Mouse (Mus musculus) spleen, adult 10 weeks (tissue): ENCODE data around the gene Med22. TPM values are rescaled to one million over a fixed set of nuclear protein-coding genes. Genes with fewer than 3 reads are reported as not detected.

Source experiments
- polyA plus RNA-seq: library from polyadenylated mRNA; stranded (reverse); fragments of 350-450 nt; fragmentation: Illumina TruSeq; extraction: RNeasy Lipid Tissue Mini Kit (QIAGEN cat#74804); gene quantifications from one replicate; pipeline ENCODE4 v1.2.3, GENCODE M21; 2015; ENCODE audit warnings: low replicate concordance; ENCODE audit not compliant: insufficient read depth

Med22 gene
- polyA plus RNA-seq: 19.2 TPM

DNA sequence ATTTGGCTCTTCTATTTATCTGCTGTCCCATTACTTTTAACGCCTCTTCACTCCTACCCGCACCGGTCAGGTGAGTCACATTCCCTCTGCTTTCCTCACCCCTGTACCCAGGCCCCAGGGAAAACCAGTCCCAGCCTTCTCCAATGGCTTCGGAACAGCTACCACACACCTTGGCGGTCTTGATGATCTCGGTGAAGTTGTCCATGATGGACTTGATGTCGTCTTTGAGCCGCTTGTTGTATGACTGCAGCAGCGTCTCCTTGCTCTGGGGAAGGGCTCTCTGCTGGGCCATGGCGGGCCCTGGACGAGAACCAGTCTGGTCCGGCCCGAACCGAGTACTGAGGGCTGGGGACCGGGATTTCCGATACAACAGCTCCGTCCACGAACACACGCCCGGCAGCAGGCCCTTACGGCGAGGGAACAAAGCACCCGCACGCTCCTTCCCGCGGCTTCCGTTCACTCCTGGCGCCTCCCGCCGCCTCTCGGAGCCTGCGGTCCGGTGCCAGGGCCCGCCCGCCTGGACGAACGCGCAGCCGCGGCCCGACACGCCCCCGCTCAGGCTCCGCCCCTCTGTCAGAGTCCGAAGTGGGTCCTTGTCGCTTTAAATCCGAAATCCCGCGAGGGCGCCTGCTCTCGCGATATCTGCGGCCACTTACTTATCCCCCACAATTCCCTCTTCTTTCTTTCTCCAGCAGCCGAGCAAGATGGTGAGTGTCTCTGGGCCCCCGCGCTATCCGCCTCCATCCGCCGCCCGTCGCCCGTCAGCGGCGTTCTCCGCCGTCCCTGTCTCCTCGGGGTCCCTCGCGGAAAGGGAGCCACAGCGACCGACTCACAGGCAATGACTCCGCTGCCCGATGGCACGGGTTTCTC, at the start of gene Med22, which contains the start of gene Rpl7a:
Gene Med22 (minus strand): TSS at position 554 of the 870 bp plus-strand sequence.
Gene Rpl7a (plus strand): TSS at position 641 of the 870 bp plus-strand sequence.

DNA sequence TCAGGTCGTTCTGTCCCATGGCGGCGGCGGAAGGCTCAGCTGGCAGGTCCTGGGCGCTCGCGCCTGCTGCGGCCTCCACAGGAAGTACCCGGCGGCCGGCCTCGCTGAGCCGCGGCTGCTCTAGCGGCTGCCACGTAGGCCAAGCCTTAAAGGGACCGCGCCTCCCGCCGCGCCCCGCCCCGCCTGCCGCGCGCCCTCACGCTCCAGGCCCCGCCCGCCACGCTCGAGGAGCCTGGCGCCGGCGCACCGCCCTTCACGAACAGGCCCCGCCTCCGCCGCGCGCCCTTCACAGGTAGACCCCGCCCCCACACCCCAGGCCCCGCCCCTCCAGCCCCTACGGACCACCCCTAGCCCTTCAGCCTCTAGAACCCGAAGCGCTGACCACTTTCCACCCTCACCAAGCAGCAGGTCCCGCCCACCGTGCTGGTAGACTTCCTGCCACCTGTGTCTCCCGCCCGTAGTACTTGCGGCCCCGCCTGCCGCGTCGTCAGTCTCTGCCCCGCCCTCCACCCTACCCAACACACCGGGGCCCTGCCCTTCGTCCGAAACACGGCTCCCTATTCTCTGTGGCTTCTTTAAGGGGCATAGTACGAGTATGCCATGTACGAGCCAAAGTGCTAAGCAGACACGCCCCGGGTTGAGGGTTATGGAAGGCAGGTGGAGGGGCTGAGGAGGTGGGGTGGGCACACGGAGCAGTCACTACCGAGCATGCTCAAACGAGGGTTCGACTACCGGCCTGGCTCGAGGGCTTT, 23.0 kb upstream of the Med22 start, which contains the start of the genes Surf4 and Stkld1:
Gene Surf4 (minus strand): TSS at position 625 of the 752 bp plus-strand sequence.
Gene Stkld1 (plus strand): TSS at position 744 of the 752 bp plus-strand sequence.

DNA sequence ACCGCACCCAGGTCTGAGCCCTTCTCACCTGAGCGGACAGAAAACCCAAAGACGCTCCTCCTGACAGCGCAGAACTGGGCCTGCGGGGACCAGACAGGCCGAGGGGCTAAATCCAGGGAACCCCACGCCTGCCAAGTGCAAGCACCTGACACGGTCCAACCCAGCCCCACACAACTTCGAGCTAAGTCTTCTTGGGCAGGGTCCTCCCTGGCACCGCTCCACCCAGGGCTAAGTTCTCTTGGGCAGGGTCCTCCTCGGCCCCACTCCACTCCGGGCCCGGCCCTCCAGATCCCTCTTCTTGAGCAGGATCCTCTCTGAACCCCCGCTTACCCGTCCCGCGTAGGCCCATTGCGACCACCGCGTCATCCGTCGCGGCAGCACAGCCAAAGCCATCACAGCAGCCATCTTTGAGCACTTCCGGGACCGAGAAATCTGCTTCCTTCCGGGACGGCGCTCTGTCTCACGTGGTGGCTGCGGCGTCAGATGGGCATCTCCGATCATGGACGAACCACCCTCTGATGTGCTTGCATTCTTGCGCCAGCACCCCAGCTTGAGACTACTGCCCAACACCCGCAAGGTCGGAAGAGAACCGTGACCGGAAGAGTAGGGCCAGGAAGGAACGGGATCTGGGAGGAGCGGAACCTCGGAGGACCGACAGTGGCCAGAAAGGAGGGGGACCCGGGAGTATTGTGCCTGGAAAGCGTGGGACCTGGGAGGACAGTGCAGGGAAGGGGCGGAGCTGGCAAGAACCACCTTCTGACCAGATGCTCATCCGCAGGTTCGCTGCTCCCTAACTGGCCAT, 5.7 kb upstream of the Med22 start, which contains the start of the genes Surf2 and Surf1:
Gene Surf2 (plus strand): TSS at position 441 of the 802 bp plus-strand sequence.
Gene Surf1 (minus strand): TSS at position 604 of the 802 bp plus-strand sequence.

DNA sequence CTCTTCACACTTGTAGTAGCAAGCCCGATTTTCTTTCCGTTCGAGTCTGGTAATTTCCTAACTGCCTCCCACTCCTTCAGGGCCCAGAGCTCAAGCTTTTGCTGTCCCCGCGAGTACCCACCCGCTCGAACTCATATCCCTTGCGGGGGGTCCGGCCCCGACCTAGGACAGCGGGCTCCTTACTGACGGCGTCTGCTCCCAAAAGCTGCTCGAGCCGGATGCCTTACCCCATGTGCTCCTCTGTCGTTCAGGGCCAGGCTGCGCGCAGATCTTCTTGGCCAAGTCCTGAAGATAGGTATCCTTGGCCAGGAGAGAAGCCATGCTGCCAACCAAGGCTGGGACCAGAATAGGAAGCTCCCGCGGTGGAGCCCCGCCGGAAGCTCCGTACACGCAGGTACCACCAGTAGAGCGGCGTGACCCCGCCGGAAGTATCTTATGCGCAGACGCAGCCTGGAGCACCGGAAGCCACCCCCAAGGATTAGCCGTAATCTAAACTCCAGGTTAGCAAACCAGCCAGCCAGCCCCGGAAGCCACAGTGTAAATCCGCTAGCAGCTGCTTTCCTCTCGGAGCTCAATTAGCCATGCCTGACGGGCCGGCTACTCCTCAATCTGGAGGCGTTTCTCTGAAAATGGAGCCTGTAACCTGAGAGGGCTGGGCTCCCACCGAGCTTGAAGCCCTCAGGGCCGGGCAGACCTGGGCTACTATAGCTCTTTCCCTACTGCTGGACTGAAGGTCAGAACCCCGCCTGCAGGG, 7.8 kb downstream of the Med22 start, which contains the start of gene Surf6:
Gene Surf6 (minus strand): TSS at position 413 of the 754 bp plus-strand sequence.

DNA sequence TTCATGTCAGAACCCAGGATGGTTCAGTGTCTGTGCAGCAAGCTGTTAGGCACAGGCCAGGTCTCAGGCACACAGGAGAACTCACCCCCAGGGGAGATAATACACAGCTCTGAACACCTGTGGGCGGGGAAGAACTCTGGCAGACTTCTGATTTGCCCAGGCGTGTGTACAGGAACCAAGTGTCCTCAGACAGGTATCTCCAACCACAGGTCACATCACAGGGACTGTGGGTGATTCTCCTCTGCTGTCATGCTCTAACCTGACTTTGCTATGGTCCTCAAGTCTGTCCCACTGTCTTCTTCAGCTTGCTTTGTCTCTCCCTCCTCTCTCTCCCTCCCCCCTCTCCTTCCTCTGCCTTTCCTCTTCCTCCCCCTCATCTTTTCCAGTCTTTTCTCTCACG, 45.6 kb downstream of the Med22 start, which contains the start of gene Abo:
Gene Abo (minus strand): TSS at position 101 of the 400 bp plus-strand sequence.

Other genes with a start within 250 kb of the Med22 start
- 7.0 TPM for gene Lcn4, start 239.4 kb downstream of the Med22 start, polyA plus RNA-seq
- gene Abo, start 45.7 kb downstream of the Med22 start, polyA plus RNA-seq: not detected
- 33.4 TPM for gene Surf6, start 7.8 kb downstream of the Med22 start, polyA plus RNA-seq
- 923 TPM for gene Rpl7a, start 87 bp upstream of the Med22 start, polyA plus RNA-seq
- gene Surf2, start 5.7 kb upstream of the Med22 start, polyA plus RNA-seq: 63.0 TPM
- 103 TPM for gene Surf1, start 5.9 kb upstream of the Med22 start, polyA plus RNA-seq
- gene Surf4, start 23.3 kb upstream of the Med22 start, polyA plus RNA-seq: 68.3 TPM
- gene Stkld1, start 23.4 kb upstream of the Med22 start, polyA plus RNA-seq: 0.40 TPM
- 108 TPM for gene Rexo4, start 53.7 kb upstream of the Med22 start, polyA plus RNA-seq
- gene Adamts13, start 62.7 kb upstream of the Med22 start, polyA plus RNA-seq: 0.75 TPM
- 32.7 TPM for gene Cacfd1, start 99.2 kb upstream of the Med22 start, polyA plus RNA-seq
- 2.7 TPM for gene Slc2a6, start 117.3 kb upstream of the Med22 start, polyA plus RNA-seq
- 0.54 TPM for gene Mymk, start 161.5 kb upstream of the Med22 start, polyA plus RNA-seq
- gene Adamtsl2, start 168.7 kb upstream of the Med22 start, polyA plus RNA-seq: 10.1 TPM
- gene Fam163b, start 231.8 kb upstream of the Med22 start, polyA plus RNA-seq: not detected